Mouse (Mus musculus) heart, adult 2 months (tissue): Measurements from ENCODE around the gene Fam155a.

Source experiments
- CTCF ChIP-seq: fragments of 200-600 bp; IDR thresholded peaks from 2 replicates; pipeline ENCODE4 v1.8.1; 2022; ENCODE audit warnings: antibody characterized with exemption, mild to moderate bottlenecking, moderate library complexity
- POLR2A ChIP-seq: fragments of 200-500 bp; IDR thresholded peaks from 2 replicates; pipeline ENCODE4 v1.6.1; 2011; ENCODE audit warnings: mild to moderate bottlenecking, low read depth, low read length, control low read depth; ENCODE audit not compliant: insufficient read depth

- TF ChIP-seq POLR2A, result no peak
- TF ChIP-seq CTCF, result no peak
Measured at GRCm38 (mm10) chr8:9455138-9455537, 315.8 kb downstream of the Fam155a start.
